Mouse (Mus musculus) thymus, adult 2 months (tissue): Measurements from ENCODE around the gene Wnt16. TPM values are rescaled to one million over a fixed set of nuclear protein-coding genes. Genes with fewer than 3 reads are reported as not detected.

ENCODE experiments used
- DNase-seq: peaks from one replicate; pipeline ENCODE4 v3.0.0; 2021
- H3K27ac ChIP-seq: fragments of 200-500 bp; 2 replicates; pipeline ENCODE4 v1.5.1; 2012; ENCODE audit warnings: low read length, control low read depth; ENCODE audit not compliant: control insufficient read depth, insufficient read depth
- H3K27me3 ChIP-seq: fragments of 200-500 bp; 2 replicates; pipeline ENCODE4 v1.6.1; 2012; ENCODE audit warnings: mild to moderate bottlenecking, low read length, moderate library complexity, mixed read lengths; ENCODE audit not compliant: control insufficient read depth, insufficient read depth
- H3K36me3 ChIP-seq: fragments of 200-500 bp; 2 replicates; pipeline ENCODE4 v1.6.1; 2012; ENCODE audit warnings: mild to moderate bottlenecking, low read length, moderate library complexity; ENCODE audit not compliant: control insufficient read depth, insufficient read depth
- H3K4me1 ChIP-seq: fragments of 200-500 bp; replicated peaks from 2 replicates; pipeline ENCODE4 v1.6.1; 2012; ENCODE audit warnings: low read length; ENCODE audit not compliant: control insufficient read depth, insufficient read depth
- H3K4me3 ChIP-seq: fragments of 200-500 bp; 2 replicates; pipeline ENCODE4 v1.5.1; 2012; ENCODE audit warnings: mild to moderate bottlenecking, low read length, control low read depth, moderate library complexity; ENCODE audit not compliant: control insufficient read depth, insufficient read depth
- CTCF ChIP-seq: fragments of 200-500 bp; IDR thresholded peaks from 2 replicates; pipeline ENCODE4 v1.5.1; 2012; ENCODE audit warnings: mild to moderate bottlenecking, control low read depth, low read length, moderate library complexity, borderline replicate concordance; ENCODE audit not compliant: control insufficient read depth, poor library complexity, insufficient read depth; ENCODE audit errors: extremely low read depth
- POLR2A ChIP-seq: fragments of 200-500 bp; IDR thresholded peaks from 2 replicates; pipeline ENCODE4 v1.6.1; 2012; ENCODE audit warnings: mild to moderate bottlenecking, low read length, control low read depth, moderate library complexity; ENCODE audit not compliant: control insufficient read depth, poor library complexity, insufficient read depth; ENCODE audit errors: extremely low read depth
- WGBS: fragments of 180-500 bp; shearing (Covaris S2); methylation state at CpG from one replicate; pipeline ENCODE4 v1.1.7; 2018; 5-methylcytosine and 5-hydroxymethylcytosine counted together
- polyA plus RNA-seq: library from polyadenylated mRNA; depleted of rRNA; stranded (reverse); fragments of >200 nt; gene quantifications from 2 replicates; pipeline ENCODE4 v1.2.3, GENCODE M21; 2012; rRNA removed

Gene Wnt16
- polyA plus RNA-seq, 1 experiment = 0.12 TPM

DNA sequence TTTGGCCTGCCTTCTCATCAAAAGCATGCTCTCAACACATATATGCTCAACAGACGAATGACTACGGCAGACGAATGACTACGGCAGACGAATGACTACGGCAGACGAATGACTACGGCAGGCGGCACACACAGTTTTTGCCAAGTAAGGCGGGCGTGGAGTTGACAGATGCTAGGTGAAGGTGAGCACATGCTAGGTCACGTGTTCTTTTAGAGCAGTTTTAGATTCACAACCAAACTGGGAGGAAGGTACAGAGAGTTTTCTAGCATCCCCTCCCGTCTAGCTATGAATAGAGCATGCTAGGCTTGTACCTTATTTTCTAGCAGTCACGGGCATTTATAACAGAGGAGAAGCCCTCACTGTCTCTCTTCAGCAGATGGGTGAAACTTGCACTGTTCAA, 52.8 kb downstream of the Wnt16 start:
- no peak for DNase-seq
- no peak for TF ChIP-seq POLR2A
- no peak for TF ChIP-seq CTCF
- Histone ChIP-seq H3K27me3 (no peaks in the 10 kb centered on the region), H3K36me3 (0 out of 2 replicates have a peak, but pooled peaks cover 3% of the 10 kb centered on the region), H3K4me1 (no peaks in the 10 kb centered on the region; the same call in 1 of the 2 replicates), H3K27ac (no peak overlapping the region), H3K4me3 (no peak overlapping the region)
- 98% methylated on average over 14 of the region's 14 CpGs for WGBS

DNA sequence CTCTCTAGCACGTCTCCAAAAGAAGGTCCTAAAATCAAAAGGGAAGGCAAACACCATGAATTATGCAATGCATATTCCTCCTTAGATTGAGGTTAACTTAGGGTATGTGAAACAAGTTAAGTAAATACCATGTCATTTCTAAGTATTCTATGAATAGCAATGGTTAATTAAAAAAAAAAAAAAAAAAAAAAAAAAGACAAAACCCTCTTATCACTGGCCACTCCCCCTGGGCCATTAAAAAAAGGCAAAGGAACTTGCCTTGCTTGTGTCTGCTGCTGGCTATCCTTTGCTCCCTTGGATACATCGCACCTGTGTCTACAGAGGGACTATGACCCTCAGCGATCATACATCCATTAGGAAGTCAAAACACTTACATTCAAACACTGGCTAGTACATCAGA, 55.3 kb downstream of the Wnt16 start:
- 97% methylated on average over 3 of the region's 3 CpGs for WGBS

DNA sequence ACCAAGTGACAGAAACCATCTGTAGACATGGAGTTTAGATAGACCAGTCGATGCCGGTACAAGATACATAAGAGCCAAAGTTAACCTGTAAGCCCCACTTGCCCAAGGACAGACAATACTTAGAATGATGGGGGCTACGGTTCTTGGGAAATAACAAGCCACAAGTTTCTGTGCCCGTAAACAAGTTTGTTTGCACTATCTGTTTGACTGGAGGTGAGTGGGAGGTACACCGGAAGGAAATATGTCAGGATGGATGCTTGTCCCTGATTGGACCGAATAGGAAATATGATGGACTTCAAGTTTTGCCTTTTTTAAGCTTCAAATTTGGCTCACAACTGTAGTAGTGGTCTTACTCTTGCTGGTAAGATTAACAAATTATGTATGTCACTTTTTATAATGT, 55.7 kb downstream of the Wnt16 start:
- Histone ChIP-seq H3K27ac (no peak overlapping the region), H3K4me1 (peaks cover 9% of the 10 kb centered on the region), H3K36me3 (no peaks in the 10 kb centered on the region), H3K27me3 (no peaks in the 10 kb centered on the region), H3K4me3 (no peak overlapping the region)
- no peak for DNase-seq
- no peak for TF ChIP-seq CTCF
- no peak for TF ChIP-seq POLR2A
- WGBS = 97% methylated on average over 6 of the region's 6 CpGs

More for the DNA sequence above, 55.3 kb downstream of the Wnt16 start:
- Histone ChIP-seq H3K4me3 (no peak overlapping the region), H3K27me3 (no peaks in the 10 kb centered on the region), H3K4me1 (peaks cover 9% of the 10 kb centered on the region), H3K27ac (no peak overlapping the region), H3K36me3 (no peaks in the 10 kb centered on the region)
- DNase-seq = no peak
- TF ChIP-seq POLR2A (no peak), CTCF (no peak)

DNA sequence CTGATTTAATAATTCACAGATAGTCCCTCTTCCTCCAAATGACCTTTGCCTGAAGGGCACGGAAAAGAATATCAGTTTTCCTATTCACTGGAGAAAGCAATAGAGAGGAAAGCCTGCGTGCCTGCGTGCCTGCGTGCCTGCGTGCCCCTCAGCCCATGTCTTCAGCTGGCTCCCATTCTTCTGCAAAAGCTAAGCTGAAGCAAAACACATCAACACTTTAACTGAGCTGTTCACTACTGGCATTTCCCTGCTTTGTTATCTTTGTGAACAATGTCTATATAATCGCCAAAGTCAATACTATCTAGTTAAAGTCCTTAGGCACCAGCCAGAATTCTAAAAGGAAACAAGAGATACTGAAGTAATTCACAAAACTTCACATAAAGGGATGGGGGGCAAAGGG, 56.4 kb downstream of the Wnt16 start:
- TF ChIP-seq CTCF (no peak), POLR2A (no peak)
- Histone ChIP-seq H3K4me3 (no peak overlapping the region), H3K4me1 (peaks cover 9% of the 10 kb centered on the region), H3K27ac (no peak overlapping the region), H3K36me3 (no peaks in the 10 kb centered on the region), H3K27me3 (no peaks in the 10 kb centered on the region)
- no peak for DNase-seq
- 92% methylated on average over 6 of the region's 6 CpGs for WGBS

DNA sequence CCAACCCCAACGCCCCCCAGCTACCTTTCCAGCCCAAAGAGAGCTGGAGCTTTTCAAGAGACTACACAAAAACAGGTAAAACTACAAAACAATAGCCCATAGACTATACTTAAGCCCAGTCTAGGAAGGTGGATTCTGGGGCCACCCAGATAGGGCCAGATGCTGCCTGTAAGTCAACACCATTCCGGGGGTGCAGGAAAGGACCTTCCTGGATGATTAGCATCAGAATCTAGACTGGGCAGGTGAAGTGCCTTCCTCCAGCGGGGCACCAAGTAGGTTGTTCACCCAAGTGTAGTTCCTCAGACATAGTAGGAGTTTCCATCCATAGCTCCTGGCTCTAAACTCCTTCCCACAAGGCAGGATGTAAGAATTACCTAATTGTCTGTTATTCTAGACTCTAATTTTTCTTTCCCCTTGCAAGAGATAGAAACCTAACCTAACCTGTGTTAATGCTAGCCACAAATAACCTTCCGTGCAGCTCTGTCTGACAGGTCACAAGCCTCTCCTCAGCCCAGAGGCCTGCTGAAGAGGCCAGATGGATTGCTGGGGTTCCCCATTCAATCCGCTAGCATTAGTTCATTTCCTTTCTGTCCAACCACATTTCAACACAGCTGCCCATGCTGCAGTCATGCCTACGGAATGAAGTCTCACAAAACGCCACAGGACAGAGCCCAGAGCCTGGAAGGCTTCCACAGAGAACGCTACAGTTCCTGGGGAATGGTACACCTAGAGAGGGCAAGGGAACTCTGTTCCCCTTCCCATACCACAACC, 59.3 kb downstream of the Wnt16 start:
- Histone ChIP-seq H3K36me3 (no peaks in the 10 kb centered on the region), H3K27me3 (no peaks in the 10 kb centered on the region), H3K4me1 (peaks cover 20% of the 10 kb centered on the region), H3K4me3 (no peak overlapping the region), H3K27ac (no peak overlapping the region)
- no peak for DNase-seq
- 63% methylated on average over 8 of the region's 8 CpGs for WGBS
- TF ChIP-seq POLR2A (no peak), CTCF (no peak)

Other genes starting within 250 kb of the Wnt16 start
- gene Fam3c, start 68.0 kb downstream of the Wnt16 start, polyA plus RNA-seq = 3.8 and 3.9 TPM in 2 replicates